Mouse (Mus musculus) embryonic stem cell, embryonic (primary cell): ENCODE data around the gene Usb1.
"Not testable (repeated sequence)": the region's sequence is repeated elsewhere in the genome, so short reads cannot be mapped to it uniquely, and the experiment has no call there.

Experiments used
- CTCF ChIA-PET, 4 experiments: fragments of 300-600 bp in 2 of 4; fragments of 350-600 bp in 2 of 4; sonication (Branson Sonifier 250); formaldehyde crosslinking; loops; one replicate each; lab custom pipeline; 2022; ENCODE audit warnings: inconsistent platforms in 2 of 4; lab: Charles Lee
- POLR2A ChIA-PET, 4 experiments: fragments of 300-600 bp in 2 of 4; fragments of 350-600 bp in 2 of 4; sonication (Branson Sonifier 250); formaldehyde crosslinking; loops; one replicate each; lab custom pipeline; 2022; ENCODE audit warnings: antibody characterized with exemption in 4 of 4, inconsistent platforms in 1 of 4; lab: Charles Lee

Usb1 gene

DNA sequence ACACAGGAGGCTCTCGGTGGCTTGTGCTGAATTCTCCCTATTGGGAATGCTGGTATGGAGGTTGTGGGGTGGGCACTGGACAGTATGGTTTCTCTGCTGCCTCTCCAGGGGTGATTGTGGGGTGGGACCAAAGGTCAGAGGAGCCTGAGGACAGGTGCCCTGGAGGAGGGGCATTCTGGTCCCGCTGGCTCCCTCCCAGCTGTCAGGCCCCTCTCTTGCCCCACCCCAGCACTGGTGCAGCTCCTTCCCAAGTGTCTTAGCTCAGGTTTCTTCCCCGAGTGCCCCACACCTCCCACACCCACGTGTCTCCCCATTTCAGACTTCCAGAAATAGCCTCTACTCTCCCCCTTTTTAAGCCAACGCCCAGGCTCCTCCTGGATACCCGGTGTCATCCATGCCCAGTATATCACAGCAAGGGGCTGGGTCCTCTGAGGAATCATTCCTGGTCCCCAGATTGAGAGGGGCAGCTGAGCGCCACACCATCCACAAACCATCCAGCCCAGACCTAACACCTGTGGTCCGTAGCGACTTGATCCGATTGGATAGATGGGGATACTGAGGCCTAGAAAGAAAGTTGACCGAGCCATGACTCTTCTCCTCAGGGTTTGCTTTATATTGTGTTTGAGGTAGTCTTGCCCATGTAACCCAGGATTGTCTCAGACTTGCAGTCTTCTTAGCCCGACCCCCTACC, 44.4 kb downstream of the Usb1 start:
- CTCF ChIA-PET = interaction anchor here in 2 of 4 experiments (0.6 to 0.7 kb wide), 2 partner anchors 45 to 46 kb away, joined by 4 read pairs; partner anchors contain the start of genes Usb1 (in 1 of the 2) and Zfp319 (in 1 of the 2)
- POLR2A ChIA-PET = interaction anchor here in 1 of 4 experiments (1.1 to 1.2 kb wide), 3 partner anchors 8 to 333 kb away, joined by 3 to 5 read pairs (median 3); no protein-coding TSS in a partner anchor

DNA sequence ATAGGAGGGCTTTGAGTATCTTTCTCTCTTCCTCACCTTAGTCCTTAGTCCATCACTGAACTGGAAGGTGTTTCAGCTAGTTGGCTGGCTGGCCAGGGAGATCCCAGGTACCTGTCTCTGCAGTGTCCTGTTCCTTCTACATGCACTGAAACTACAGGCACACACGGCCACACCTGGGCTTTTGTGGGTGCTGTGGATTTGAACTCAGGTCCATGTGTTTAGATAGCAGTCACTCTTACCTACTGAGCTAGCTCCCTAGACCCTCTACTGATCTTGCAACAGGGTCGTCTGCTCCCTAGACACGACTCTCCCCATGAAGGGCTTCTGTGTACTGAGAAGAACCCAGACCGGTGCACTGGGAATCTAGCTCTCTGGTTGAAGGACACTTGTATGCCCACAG, 45.0 kb downstream of the Usb1 start:
- ChIA-PET POLR2A (interaction anchor here in 2 of 4 experiments (1.1 to 1.2 kb wide), 3 partner anchors 8 to 332 kb away, joined by 3 to 5 read pairs (median 3); no protein-coding TSS in a partner anchor), CTCF (interaction anchor here in 1 of 4 experiments (0.7 to 1.3 kb wide), 2 partner anchors 45 to 50 kb away, joined by 3 to 4 read pairs; partner anchors contain the start of genes Usb1 and Zfp319)

DNA sequence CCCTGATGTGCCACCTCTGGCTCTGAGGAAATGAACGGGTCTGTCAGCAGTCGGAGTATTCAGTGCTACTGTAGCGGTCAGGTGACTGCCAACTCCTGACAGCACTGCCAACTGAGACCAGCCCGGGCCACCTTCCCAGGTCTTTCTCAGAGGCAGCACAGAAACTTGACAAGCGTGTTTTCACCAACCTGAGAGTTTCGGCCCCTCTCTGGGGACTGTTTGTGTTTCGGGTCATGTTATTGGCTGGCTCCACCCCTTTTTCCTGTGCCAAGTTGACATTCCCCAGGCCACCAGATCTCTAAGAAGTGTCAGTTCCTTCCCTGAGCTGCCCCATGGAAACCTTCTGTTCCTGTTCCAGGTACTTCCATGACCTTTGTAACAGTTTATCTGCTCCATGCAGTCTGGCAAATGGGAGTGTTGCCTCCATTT, 45.8 kb downstream of the Usb1 start:
- POLR2A ChIA-PET = interaction anchor here in 3 of 4 experiments (0.6 to 1.2 kb wide), 4 partner anchors 8 to 331 kb away, joined by 3 to 7 read pairs (median 4); no protein-coding TSS in a partner anchor
- CTCF ChIA-PET = interaction anchor here in 2 of 4 experiments (0.6 to 1.3 kb wide), 2 partner anchors 25 to 49 kb away, joined by 3 read pairs; no protein-coding TSS in a partner anchor

DNA sequence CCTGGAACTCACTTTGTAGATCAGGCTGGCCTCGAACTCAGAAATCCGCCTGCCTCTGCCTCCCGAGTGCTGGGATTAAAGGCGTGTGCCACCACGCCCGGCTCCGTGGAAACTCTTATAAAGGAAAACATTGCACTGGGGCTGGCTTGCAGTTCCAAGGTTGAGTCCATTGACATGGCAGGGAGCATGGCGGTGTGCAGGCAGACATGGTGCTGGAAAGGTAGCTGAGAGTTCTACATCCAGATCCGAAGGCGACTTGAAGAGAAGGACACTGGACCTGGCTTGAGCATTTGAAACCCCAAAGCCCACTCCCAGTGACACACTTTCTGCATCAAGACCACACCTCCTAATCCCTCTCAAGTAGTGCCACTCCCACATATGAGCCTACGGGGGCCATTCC, 46.8 kb downstream of the Usb1 start:
- CTCF ChIA-PET = not testable (repeated sequence)

DNA sequence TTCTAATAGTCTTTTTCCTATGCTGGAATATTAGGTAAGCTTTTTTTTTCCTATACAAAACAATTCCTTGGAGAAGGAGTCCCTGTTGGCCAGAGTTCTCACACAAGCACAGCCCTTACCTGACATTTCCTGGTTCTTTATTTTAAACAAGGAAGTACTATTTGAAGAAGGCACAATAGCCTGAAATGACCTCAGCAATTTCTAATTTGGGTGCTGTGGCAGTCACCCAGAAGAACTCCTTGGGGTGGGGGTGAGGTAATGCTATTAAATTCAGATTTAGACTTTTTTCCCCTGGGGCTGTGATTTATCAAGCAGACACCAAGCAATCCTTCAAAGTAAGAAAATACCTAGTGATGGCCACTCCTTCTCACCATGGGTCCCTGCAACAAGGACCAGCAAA, 48.9 kb downstream of the Usb1 start:
- POLR2A ChIA-PET = interaction anchor here in 1 of 4 experiments (1.5 kb wide), 1 partner anchor 28 kb away, joined by 5 read pairs; the partner anchor contains the start of gene Mmp15
- CTCF ChIA-PET = no interaction called here

More for the DNA sequence above, 46.8 kb downstream of the Usb1 start:
- POLR2A ChIA-PET = interaction anchor here in 1 of 4 experiments (0.8 kb wide), 1 partner anchor 9 kb away, joined by 3 read pairs; no protein-coding TSS in a partner anchor

DNA sequence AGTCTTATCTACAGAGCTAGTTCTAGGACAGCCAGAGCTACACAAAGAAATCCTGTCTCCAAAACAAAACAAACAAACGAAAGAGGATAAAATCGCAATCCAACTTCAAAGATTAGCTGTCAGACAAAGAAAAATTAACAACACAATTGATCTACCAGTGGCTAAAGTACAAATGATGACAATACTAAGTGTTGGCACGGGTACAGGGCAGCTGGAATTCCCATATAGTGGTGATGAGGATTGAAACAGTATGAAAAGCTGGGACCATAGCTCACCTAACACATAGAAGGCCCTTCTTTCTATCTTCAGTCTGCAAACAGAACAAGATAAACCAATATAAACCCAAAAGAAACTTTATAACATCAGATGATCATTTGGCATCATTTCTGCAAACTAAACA, 49.5 kb downstream of the Usb1 start:
- ChIA-PET CTCF (interaction anchor here in 1 of 4 experiments (0.8 kb wide), 1 partner anchor 46 kb away, joined by 3 read pairs; no protein-coding TSS in a partner anchor), POLR2A (interaction anchor here in 1 of 4 experiments (0.8 to 1.5 kb wide), 2 partner anchors 29 to 82 kb away, joined by 3 to 5 read pairs; partner anchors contain the start of gene Mmp15)

DNA sequence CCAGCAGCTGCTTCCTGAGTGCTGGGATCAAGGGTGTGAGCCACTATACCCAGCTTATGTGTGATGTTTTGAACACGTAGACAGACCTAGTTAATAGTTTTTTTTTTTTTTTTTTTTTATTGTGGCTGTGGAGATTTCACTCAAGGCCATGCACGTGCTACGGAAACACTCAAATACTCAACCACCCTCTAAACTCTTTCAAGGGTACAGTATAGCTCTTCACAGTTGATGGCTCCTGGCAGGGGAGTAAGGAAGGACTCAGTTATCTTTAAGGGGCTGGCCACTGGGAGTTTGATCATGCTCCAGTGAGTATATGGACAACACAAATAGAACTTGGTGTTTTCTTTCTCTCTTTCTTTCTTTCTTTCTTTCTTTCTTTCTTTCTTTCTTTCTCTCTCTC, 52.4 kb downstream of the Usb1 start:
- ChIA-PET POLR2A (interaction anchor here in 3 of 4 experiments (0.8 to 1.1 kb wide), 3 partner anchors 9 to 102 kb away, joined by 3 to 4 read pairs (median 3); no protein-coding TSS in a partner anchor), CTCF (interaction anchor here in 3 of 4 experiments (0.6 to 1.5 kb wide), 4 partner anchors 17 to 133 kb away, joined by 3 read pairs; no protein-coding TSS in a partner anchor)

DNA sequence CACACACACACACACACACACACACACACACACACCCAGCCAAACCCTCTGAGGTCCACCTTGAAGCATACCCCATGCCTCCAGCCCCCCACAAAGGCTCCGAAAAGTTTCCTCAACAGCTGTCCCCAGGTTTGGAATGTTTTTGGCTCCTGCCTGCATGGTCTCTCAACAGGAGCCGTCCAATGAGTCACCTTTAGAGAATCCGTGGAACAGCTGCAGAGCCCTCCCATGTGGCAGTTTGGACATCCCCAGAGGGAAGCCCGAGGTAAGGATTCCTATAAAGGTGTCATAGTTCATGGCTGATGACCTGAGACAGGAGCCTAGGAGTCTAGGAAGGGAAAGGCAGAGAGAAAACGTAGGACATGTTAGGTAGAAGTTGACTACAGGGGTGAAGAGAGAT, 54.0 kb downstream of the Usb1 start:
- POLR2A ChIA-PET = no interaction called here
- CTCF ChIA-PET = interaction anchor here in 1 of 4 experiments (0.7 kb wide), 1 partner anchor 41 kb away, joined by 5 read pairs; no protein-coding TSS in a partner anchor

DNA sequence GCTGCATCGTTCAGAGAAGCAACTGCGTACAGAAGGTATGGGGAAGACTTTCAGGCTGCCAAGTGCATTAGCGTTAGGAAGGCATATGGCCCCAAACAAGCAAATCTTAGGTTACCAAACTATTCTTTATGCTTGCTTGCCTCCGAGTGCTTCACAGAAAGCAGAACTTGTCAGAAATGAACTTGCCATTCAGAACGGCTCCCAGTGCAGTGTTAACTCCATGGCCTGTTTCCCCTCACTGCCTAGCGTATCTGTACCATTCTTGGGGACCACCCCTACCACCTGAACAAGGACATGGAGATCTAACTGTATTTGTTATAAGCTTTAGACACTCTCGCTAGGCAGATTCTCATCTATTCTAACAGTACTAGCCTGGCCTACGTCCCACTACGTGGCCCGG, 55.1 kb downstream of the Usb1 start:
- POLR2A ChIA-PET = interaction anchor here in 3 of 4 experiments (0.7 to 2.0 kb wide), 3 partner anchors 8 to 40 kb away, joined by 3 to 5 read pairs (median 3); no protein-coding TSS in a partner anchor
- CTCF ChIA-PET = no interaction called here

DNA sequence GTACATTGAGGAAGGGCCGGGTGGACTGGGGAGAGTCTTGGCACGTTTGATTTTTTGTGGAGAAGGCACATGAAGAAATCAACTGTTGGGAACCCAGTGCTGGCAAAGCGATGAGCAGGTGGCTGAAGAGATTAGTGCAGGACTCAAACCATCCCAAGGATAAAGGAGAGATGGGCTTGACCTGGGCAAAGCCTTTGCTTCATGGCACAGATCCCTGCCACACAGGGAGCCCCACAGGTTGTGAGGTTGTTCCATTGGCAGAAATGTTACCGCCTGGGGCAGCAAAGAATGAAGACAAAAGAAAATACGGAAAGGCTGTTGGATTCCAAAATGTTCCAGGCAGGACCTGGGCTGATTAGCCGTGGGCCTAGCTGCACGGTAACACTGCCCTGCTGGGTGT, 55.9 kb downstream of the Usb1 start:
- ChIA-PET CTCF (no interaction called here), POLR2A (interaction anchor here in 3 of 4 experiments (0.7 to 2.0 kb wide), 5 partner anchors 9 to 40 kb away, joined by 3 to 5 read pairs (median 3); partner anchors contain the start of gene Mmp15 (in 1 of the 3))

DNA sequence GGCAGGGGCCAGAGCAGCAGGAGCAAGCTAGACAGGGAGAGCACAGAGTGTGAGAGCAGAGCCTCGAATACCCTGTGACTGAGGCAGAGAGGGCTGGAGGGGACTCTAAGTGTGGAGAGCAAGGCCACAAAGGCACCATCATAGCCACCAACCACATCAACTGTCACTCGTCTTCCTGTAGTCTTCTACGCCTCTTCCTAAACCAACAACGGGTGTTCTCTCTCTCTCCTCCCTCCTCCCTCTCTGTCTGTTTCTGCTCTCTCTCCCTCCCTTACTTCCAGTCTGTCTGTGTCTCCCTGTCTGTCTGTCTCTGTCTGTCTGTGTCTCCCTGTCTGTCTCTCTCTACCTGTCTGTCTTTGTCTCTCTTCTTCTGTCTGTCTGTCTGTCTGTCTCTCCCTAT, 58.2 kb downstream of the Usb1 start:
- ChIA-PET CTCF (no interaction called here), POLR2A (no interaction called here)

DNA sequence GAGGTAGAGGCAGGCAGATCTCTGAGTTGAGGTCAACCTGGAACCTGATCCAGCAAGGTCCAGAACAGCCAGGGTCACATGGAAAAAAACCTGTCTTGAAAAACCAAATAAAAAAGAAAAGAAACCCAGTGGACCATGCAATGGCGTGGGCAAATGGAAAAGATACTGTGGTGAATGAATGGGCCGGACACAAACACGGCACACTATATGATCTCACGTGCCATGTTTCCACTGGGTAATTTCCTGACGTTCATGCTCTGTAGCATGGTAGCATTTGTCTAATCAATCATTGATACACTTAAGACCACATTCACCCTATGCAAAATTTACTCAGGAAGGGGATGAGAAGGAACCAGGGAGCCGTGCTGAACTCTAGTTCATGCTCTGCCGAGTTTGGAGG, 59.0 kb downstream of the Usb1 start:
- CTCF ChIA-PET = no interaction called here

DNA sequence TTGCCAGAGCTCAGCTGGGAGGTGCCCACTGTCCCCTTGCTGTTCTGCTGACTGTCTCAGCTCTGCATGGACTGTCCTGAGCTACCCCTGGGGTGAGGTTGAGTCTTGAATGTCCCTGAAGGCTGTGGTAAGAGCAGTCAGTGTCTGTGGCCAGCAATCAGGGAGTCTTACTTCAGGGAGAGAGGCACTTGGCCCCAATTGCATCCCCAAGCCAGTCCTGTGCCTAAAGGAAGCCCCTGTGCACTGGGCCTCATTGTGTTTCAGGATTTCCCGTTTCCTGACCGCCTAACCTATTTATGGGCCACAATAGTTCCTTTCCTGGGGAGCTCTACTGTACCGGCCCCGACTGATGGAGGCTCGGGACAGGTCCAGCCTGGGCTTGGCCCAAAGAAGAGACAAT, 60.5 kb downstream of the Usb1 start:
- CTCF ChIA-PET = interaction anchor here in 1 of 4 experiments (0.6 kb wide), 1 partner anchor 114 kb away, joined by 4 read pairs; no protein-coding TSS in a partner anchor
- POLR2A ChIA-PET = no interaction called here

More for the DNA sequence above, 59.0 kb downstream of the Usb1 start:
- POLR2A ChIA-PET = interaction anchor here in 1 of 4 experiments (0.5 kb wide), 1 partner anchor 1901 kb away, joined by 3 read pairs; no protein-coding TSS in a partner anchor

DNA sequence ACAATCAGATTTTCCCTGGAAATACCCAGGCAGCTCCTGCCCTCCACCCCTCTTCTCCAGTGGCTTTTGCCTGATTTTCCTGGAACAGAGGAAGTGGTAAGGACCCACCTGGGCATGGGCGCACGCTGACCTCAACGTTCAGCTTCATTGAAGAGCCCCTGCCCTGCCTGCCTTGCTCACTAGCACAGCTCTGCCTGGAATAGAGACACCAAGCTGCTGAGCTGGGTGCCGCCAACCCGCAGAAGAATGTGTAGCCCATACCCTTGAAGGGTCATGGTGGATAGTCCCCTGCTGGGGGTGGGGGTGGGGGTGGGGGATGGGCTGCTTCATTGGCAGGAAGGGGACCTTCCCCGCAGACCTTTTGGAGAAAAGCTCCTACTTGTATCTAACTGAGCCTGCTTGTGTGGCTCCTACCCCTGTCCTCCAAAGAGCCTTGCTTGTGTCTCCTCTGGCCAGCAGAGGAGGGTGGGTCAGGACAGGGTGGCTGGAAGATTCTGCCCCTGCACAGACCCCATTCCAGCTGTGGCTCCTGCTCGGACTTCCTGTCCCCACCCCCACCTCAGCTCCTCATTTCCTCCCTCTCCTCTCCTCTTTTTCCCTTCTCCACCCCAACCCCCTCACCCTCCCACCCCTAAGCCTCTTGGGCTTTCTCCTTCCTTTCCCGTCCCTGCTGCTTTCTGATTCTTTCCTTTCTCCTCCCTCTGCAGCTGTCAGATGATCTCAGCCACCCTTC, 63.3 kb downstream of the Usb1 start:
- POLR2A ChIA-PET = interaction anchor here in 3 of 4 experiments (0.6 to 2.7 kb wide), 18 partner anchors 12 to 165 kb away, joined by 3 to 14 read pairs (median 3); partner anchors contain the start of genes Mmp15 (in 2 of the 3), Usb1 (in 2 of the 3), Zfp319 (in 2 of the 3) and Cfap20 (in 1 of the 3)
- CTCF ChIA-PET = interaction anchor here in 3 of 4 experiments (0.5 to 3.3 kb wide), 7 partner anchors 15 to 1208 kb away, joined by 3 to 19 read pairs (median 5); partner anchors contain the start of gene Usb1 (in 1 of the 3)

DNA sequence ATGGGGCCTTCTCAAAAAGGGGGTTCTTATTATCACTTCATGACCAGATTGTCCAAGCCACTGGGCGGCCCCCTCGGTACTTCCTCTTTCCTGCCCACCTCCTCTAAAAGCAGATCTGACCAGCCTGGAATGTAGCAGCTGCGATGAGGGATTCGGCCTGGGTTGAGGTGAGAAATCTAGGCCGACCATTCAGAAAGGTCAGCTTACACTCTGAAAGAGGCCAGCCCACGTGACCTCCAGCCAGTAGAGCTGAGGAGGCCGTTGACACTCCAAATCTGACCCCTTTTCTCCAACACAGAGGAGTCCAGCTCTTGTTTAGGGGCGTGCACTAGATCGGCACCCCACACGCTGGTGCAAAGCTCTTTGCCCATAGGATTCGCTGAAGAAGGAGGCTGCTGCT, 64.7 kb downstream of the Usb1 start:
- CTCF ChIA-PET = interaction anchor here in 3 of 4 experiments (0.6 to 3.3 kb wide), 4 partner anchors 12 to 31 kb away, joined by 3 to 19 read pairs (median 4); no protein-coding TSS in a partner anchor
- POLR2A ChIA-PET = interaction anchor here in 2 of 4 experiments (0.9 to 2.7 kb wide), 7 partner anchors 12 to 65 kb away, joined by 3 to 14 read pairs (median 4); partner anchors contain the start of genes Mmp15 (in 2 of the 2), Usb1 (in 2 of the 2), Zfp319 (in 2 of the 2) and Cfap20 (in 1 of the 2)
